Mouse (Mus musculus): Measurements from ENCODE around the gene Celf3.

The Celf3 gene

DNA sequence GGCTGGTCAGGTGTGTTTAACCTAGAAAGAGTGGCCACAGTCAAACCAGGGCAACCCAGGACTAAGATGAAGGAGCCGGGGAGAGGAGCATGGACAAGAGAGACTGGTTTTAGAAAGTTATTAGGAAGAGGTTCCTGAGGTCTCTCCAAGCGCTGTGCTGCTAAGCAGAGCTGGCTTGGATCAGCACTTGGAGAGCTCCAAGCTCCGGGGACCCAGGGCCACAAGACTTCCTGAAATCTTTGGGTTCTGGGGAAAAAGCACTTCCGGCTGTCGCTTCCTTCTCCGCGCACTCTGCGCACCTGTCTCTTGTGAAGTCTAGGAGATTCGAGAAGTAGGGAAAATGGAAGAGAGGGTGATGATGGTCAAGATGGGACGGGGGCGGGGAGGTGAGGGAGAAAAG, 1.5 kb downstream of the Celf3 start:
- no peak for DNase-seq (ENCODE audit: low spot score in 2 of 2)

DNA sequence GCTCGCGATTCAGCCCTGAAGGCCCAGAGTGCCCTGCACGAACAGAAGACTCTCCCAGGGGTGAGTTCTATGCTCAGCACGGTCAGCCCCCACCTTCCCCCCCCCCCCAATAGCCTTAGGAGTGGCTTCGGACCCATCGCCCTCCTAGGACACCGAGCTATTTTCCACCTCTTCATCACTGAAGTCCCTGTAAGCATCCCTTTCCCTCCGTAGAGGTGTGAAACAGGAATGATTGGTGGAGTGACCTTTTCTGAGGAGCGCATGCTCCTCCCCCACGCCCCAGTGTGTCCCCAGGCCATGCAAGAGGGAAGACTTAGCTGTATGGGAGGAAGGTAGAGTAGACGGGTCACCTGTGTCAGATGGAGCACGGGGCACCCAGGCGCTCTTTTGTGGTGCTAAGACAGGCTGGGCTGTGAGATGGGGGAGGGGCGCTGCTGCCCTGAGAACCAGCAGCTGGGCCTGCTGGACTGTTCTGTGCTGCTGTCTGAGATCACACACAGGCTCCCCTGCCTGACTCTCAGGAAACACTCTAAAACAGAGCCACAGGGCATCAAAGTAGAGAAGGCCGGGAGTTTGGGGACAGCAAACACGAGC, 2.3 kb downstream of the Celf3 start, which contains the start of gene Riiad1:
Gene Riiad1 (minus strand): TSS at position 51 of the 594 bp plus-strand sequence.
- DNase-seq (ENCODE audit: low spot score in 2 of 2) = no peak

- no peak for DNase-seq (ENCODE audit: low spot score in 2 of 2)
Observed at GRCm38 (mm10) chr3:94481429-94481828, 3.3 kb downstream of the Celf3 start.

DNA sequence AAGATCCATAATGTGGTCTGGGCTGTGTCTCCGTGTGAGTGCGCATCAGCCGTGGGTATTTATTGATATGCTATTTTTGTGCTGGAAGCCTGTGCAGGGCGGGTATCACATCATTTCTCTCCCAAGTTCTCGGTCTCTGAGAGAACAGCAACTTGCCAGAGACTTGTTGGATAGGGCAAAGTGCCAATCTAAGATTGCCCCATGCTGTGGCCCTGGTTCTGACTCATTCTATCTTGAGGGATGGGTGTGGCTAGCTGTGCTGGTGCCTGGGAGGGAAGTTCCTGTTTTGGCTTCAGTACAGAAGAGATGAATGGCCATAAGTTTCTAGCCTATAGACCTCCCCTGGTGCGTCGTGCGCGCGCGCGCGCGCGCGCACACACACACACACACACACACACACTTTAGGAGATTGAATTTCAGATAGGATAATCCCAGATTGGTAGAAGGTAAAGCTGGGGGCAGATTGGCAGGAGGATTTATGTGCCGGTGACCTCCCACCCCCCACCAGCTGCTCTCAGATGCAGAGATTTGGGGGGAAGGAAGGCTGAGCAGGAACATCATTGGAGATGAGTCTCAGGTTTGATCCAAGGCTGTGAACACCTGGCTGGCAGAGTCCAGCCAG, 4.8 kb downstream of the Celf3 start:
- DNase-seq (ENCODE audit: low spot score in 2 of 2) = no peak

GRCm38 (mm10) chr3:94483790-94484439, 5.8 kb downstream of the Celf3 start:
- no peak for DNase-seq (ENCODE audit: low spot score in 2 of 2)

DNA sequence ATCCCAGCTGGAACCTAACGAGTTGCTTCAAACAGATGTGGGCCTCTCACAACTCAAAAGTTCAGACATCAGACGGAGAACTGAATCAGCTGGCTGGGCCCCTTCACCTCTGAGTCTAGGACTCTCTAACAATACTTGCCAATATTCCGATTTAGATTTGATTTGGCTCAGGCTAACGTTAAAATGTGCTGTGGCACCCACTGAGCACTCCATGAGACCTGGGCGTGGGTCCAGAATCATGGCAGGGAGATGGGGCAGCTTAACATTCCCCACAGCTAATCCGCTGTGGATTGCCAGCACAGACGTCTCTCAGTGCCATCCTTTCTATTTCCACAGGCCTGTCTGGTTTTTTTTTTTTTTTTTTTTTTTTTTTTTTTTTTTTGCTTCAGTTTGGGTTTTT, 7.8 kb downstream of the Celf3 start:
- no peak for DNase-seq (ENCODE audit: low spot score in 2 of 2)

DNA sequence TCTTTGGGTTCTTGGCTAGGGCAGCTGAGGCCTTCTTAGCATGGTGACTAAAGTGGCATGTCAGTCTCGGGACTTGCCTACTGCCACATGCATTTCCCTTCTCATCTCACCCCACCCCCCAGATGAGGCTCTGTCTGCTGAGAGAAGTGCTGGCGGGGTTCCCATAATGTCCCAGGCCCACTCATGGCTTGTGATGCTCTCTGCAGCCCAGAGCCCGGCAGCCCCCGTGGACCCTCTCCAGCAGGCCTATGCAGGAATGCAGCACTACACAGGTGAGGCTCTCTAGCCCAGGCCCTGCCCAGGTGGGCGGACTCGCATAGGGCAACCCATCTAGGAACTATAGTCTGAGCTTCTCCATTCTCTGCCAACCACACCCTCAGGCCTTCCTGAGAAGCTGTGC, 9.5 kb downstream of the Celf3 start:
- DNase-seq (ENCODE audit: low spot score in 2 of 2) = no peak

GRCm38 (mm10) chr3:94497162-94497561, 19.1 kb downstream of the Celf3 start:
- DNase-seq (ENCODE audit: low spot score in 2 of 2) = no peak

DNA sequence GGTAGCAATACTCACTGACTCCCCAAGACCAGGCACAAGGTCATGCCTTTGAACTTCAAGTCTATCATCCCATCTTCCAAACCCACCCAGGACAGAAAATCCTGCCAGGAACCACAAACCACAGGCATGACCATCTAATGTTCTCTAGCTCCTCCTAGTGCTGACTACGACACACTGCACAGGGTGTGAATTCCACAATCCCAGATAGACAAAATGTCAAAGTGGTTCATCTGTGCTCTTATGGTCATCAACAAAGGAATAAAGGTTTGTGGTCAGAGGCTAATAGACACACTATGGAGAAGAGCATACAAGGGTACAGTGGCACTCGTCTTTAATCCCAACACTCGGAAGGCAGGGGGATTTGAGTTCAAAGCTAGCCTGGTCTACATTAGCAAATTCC, 24.1 kb downstream of the Celf3 start:
- peak in 1 of 2 experiments; percentile 18 for DNase-seq (ENCODE audit: low spot score in 2 of 2)

GRCm38 (mm10) chr3:94506664-94507063, 28.6 kb downstream of the Celf3 start:
- DNase-seq (ENCODE audit: low spot score in 2 of 2) = no peak

GRCm38 (mm10) chr3:94526731-94527130, 48.6 kb downstream of the Celf3 start:
- DNase-seq (ENCODE audit: low spot score in 2 of 2) = no peak

DNA sequence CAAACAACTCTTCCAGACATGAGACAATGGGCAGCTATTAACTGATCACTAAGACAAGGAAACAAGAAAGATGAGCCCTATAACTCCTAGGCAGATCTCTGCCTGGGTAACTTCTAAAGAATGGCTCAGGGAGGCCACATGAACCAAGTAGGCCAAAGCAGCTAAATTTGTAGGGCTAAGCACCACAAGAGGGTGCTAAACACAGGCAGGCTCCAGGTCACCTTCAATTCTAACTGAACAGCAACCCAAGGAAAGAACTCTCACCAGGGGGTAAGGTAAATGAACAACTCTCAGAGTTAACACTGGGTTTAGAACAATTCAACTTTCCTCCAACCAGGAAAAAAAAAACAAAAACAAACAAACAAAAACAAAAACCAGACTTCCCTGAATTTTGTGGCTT, 55.9 kb downstream of the Celf3 start:
- peak in 1 of 2 experiments; percentile 24 for DNase-seq (ENCODE audit: low spot score in 2 of 2)

GRCm38 (mm10) chr3:94537187-94537586, 59.1 kb downstream of the Celf3 start:
- DNase-seq (ENCODE audit: low spot score in 2 of 2) = no peak
